Mouse (Mus musculus): Measurements from ENCODE around the gene Smarca4. TPM values are rescaled to one million over a fixed set of nuclear protein-coding genes. Genes with fewer than 3 reads are reported as not detected.
A peak's percentile ranks its signal among the peaks of the same experiment; 100 is the strongest.
"Not testable (repeated sequence)": the region's sequence is repeated elsewhere in the genome, so short reads cannot be mapped to it uniquely, and the experiment has no call there.

The Smarca4 gene
- polyA plus RNA-seq, 1 experiment, result 37.7 TPM

- 81% methylated on average over 23 of the region's 23 CpGs for WGBS
- no peak for DNase-seq
- 0 out of 2 replicates have a peak, but pooled peaks cover 3% of the 10 kb centered on the region for H3K4me1 ChIP-seq (ENCODE audit: control insufficient read depth, insufficient read depth, low read length)
- TF ChIP-seq POLR2A (IDR thresholded peaks at IDR 0.05; ENCODE audit: borderline replicate concordance, extremely low read depth, low read depth, low read length) (no peak), CTCF (IDR thresholded peaks at IDR 0.05; ENCODE audit: insufficient read depth, low read length) (no peak)
- no peak overlapping the region for H3K4me3 ChIP-seq (replicated peaks; ENCODE audit: extremely low read depth, low read depth, low read length)
Measured at GRCm38 (mm10) chr9:21587678-21588349, 28.2 kb upstream of the Smarca4 start.

- Histone ChIP-seq H3K4me3 (replicated peaks; ENCODE audit: extremely low read depth, low read depth, low read length) (no peak overlapping the region), H3K4me1 (ENCODE audit: control insufficient read depth, insufficient read depth, low read length) (0 out of 2 replicates have a peak, but pooled peaks cover 3% of the 10 kb centered on the region)
- 79% methylated on average over 8 of the region's 8 CpGs for WGBS
- TF ChIP-seq POLR2A (IDR thresholded peaks at IDR 0.05; ENCODE audit: borderline replicate concordance, extremely low read depth, low read depth, low read length), result no peak
- no peak for TF ChIP-seq CTCF (IDR thresholded peaks at IDR 0.05; ENCODE audit: insufficient read depth, low read length)
- DNase-seq, result no peak
Measured at GRCm38 (mm10) chr9:21588350-21588749, 27.6 kb upstream of the Smarca4 start.

DNA sequence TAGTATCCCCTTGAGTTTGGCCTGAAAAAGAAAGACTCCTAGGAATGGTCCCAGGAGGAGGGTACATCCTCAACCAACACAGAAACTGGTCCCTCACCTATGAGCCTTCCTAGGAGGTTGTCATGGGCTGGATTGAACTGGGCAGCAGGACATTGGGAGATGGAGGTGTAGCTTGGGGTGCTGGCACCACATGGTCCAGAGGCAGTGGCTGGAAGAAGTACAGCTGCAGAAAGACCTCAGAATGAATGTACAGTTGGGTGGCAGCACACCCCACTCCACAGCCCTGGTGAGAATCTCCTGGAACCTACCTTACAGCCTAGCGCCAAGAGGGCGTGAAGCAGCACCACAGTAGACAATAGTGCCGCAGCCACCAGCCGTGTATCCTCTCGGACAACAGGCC is 26.4 kb upstream of the Smarca4 start:
- 89% methylated on average over 5 of the region's 5 CpGs for WGBS
- TF ChIP-seq CTCF (IDR thresholded peaks at IDR 0.05; ENCODE audit: insufficient read depth, low read length) (no peak), POLR2A (IDR thresholded peaks at IDR 0.05; ENCODE audit: borderline replicate concordance, extremely low read depth, low read depth, low read length) (no peak)
- no peak overlapping the region for H3K4me3 ChIP-seq (replicated peaks; ENCODE audit: extremely low read depth, low read depth, low read length)
- no peak for DNase-seq
- H3K4me1 ChIP-seq (ENCODE audit: control insufficient read depth, insufficient read depth, low read length), result peaks cover 7% of the 10 kb centered on the region; the same call in 1 of the 2 replicates

GRCm38 (mm10) chr9:21591127-21591830 is 24.7 kb upstream of the Smarca4 start:
- no peak for DNase-seq
- no peak overlapping the region for H3K4me3 ChIP-seq (replicated peaks; ENCODE audit: extremely low read depth, low read depth, low read length)
- H3K4me1 ChIP-seq (ENCODE audit: control insufficient read depth, insufficient read depth, low read length), result peaks cover 7% of the 10 kb centered on the region; the same call in 1 of the 2 replicates
- WGBS, result 80% methylated on average over 6 of the region's 6 CpGs
- TF ChIP-seq POLR2A (IDR thresholded peaks at IDR 0.05; ENCODE audit: borderline replicate concordance, extremely low read depth, low read depth, low read length) (no peak), CTCF (IDR thresholded peaks at IDR 0.05; ENCODE audit: insufficient read depth, low read length) (no peak)

DNA sequence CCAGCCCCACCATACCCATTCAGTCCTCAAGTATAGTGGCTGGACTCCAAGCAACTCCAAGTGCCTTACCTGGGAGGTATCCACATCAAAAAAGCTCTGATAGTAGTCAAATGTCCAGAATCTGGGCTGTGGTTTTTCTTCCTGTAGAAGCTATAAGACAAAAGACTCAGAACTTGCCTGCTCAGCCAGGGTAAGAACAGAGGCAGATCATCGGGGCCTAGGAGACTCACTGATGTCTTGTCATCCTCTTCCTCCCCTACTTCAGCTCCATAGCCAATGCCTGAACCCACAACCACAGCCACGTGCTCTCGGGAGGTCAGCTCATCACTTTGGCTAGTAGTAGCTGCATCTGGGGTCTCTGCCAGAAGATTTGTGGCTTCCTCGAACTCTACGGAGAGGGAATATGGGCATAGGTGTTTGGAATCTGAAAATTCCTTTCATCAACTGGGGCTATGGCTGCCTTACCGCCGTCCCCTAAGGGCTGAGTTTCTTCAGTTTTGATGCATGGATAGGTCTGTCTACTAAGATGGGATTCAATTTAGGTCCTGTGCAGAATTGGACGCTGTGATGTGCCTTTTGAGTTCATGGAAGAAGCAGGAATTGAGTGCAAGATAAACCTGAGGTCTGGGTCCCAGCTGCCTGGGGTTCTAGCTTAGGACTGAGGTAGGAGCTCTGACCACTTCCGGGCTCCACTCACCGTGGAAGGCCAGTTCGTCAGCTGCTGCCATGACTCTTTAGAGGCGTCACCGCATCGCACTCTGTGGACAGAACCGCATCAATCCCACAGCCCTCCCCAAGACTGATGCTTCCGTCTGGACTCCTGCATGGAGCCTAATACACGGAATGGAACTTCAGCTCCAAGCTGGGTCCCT is 23.9 kb upstream of the Smarca4 start:
- H3K4me1 ChIP-seq (ENCODE audit: control insufficient read depth, insufficient read depth, low read length), result peaks cover 7% of the 10 kb centered on the region; the same call in 1 of the 2 replicates
- TF ChIP-seq POLR2A (IDR thresholded peaks at IDR 0.05; ENCODE audit: borderline replicate concordance, extremely low read depth, low read depth, low read length), result no peak
- TF ChIP-seq CTCF (IDR thresholded peaks at IDR 0.05; ENCODE audit: insufficient read depth, low read length), result no peak
- no peak for DNase-seq
- peak overlapping the region; percentile 84 for H3K4me3 ChIP-seq (replicated peaks; ENCODE audit: extremely low read depth, low read depth, low read length)
- WGBS, result 13% methylated on average over 17 of the region's 17 CpGs

DNA sequence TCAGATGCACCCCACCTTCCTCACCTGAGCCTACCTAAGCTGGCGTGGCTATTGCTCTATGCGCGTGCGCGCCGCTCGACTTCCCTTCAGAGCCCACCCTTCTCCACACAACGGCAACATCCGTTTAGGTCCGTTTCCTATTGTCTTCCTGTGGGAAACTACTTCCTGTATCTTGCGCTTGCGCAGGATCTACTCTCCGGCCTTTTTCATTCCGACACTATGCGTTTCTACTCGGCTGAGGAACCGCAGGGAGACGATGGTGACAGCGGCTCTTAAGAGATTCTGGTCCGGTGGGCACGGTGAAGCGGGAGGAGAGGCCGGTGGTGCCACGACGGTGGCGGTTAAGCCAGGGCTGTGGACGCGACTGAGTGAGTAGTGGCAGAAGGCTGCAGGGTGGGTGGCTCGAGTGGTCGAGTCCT is 23.3 kb upstream of the Smarca4 start, which contains the start of the genes Timm29 and Yipf2:
Gene Timm29, plus strand, starts transcription at position 20 of the 419 bp plus-strand sequence.
Gene Yipf2, minus strand, starts transcription at position 126 of the 419 bp plus-strand sequence.
- under 1% methylated on average over 30 of the region's 30 CpGs for WGBS

DNA sequence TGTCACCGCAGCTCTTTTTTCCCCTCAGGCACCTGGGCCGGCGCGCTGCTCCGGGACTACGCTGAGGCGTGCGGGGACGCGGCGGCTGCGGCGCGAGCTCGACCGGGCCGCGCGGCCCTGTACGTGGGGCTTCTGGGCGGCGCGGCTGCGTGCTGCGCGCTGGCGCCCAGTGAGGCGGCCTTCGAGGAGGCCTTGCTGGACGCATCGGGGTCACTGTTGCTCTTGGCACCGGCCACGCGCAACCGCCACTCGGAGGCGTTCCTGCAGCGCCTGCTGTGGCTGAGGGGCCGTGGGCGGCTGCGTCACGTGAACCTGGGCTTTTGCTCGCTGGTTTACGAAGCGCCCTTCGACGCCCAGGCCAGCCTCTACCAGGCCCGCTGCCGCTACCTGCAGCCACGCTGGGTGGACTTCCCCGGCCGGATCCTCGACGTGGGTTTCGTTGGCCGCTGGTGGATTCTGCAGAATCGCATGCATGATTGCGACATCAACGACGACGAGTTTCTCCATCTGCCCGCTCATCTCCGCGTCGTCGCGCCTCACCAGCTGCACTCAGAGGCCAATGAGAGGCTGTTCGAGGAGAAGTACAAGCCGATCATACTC is 22.7 kb upstream of the Smarca4 start:
- DNase-seq, result peak; percentile 38
- WGBS, result 1% methylated on average over 69 of the region's 69 CpGs
- H3K4me3 ChIP-seq (replicated peaks; ENCODE audit: extremely low read depth, low read depth, low read length), result peak overlapping the region; percentile 84
- peaks cover 7% of the 10 kb centered on the region; the same call in 1 of the 2 replicates for H3K4me1 ChIP-seq (ENCODE audit: control insufficient read depth, insufficient read depth, low read length)
- TF ChIP-seq CTCF (IDR thresholded peaks at IDR 0.05; ENCODE audit: insufficient read depth, low read length) (no peak), POLR2A (IDR thresholded peaks at IDR 0.05; ENCODE audit: borderline replicate concordance, extremely low read depth, low read depth, low read length) (no peak)

More for the DNA sequence above, 23.3 kb upstream of the Smarca4 start, which contains the start of the genes Timm29 and Yipf2:
- TF ChIP-seq CTCF (IDR thresholded peaks at IDR 0.05; ENCODE audit: insufficient read depth, low read length), result no peak
- peak; percentile 69; the same call in 1 of the 2 replicates for TF ChIP-seq POLR2A (IDR thresholded peaks at IDR 0.05; ENCODE audit: borderline replicate concordance, extremely low read depth, low read depth, low read length)
- peak within 1 kb of the TSS; percentile 84 for H3K4me3 ChIP-seq (replicated peaks; ENCODE audit: extremely low read depth, low read depth, low read length)
- peaks cover 7% of the 10 kb centered on the region; the same call in 1 of the 2 replicates for H3K4me1 ChIP-seq (ENCODE audit: control insufficient read depth, insufficient read depth, low read length)
- DNase-seq, result peak; percentile 88

- WGBS, result 83% methylated on average over 8 of the region's 8 CpGs
- not testable (repeated sequence) for H3K4me1 ChIP-seq (ENCODE audit: control insufficient read depth, insufficient read depth, low read length); H3K4me3 ChIP-seq (replicated peaks; ENCODE audit: extremely low read depth, low read depth, low read length); DNase-seq
Measured at GRCm38 (mm10) chr9:21594350-21594749, 21.6 kb upstream of the Smarca4 start.
